Mouse (Mus musculus): ENCODE data around the gene Hnrnpk. TPM values are rescaled to one million over a fixed set of nuclear protein-coding genes. Genes with fewer than 3 reads are reported as not detected.
A peak's percentile ranks its signal among the peaks of the same experiment; 100 is the strongest.

The Hnrnpk gene
- polyA plus RNA-seq, 1 experiment from 2014 or later: 681 TPM

DNA sequence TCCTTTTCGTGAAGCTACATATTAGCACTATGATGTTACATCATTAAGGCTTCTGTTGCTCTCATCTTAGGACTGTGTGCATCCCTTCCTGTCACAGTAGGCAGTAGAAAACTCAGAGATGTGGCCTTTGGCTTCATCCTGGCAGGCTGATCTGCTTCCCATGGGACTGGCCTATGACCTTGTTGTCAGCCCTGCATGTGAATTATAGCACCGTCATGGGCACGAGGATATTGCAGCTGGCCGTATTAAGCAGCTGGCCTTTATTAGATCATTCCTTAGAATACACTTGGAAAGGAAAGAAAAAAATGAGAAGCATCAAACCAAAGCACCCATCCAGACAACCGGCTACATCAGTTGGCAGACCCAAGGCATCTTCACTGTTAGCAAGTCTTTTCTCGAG lies 12.2 kb upstream of the Hnrnpk start:
- no peaks in the 10 kb centered on the region for H3K4me1 ChIP-seq (ENCODE audit: insufficient read depth, low read depth, low read length)
- no peak overlapping the region for H3K4me3 ChIP-seq (ENCODE audit: low read depth, low read length)
- TF ChIP-seq CTCF (IDR thresholded peaks at IDR 0.05) (no peak), EP300 (IDR thresholded peaks at IDR 0.05) (no peak)
- H3K27me3 ChIP-seq (replicated peaks; ENCODE audit: insufficient read depth, low read length): no peaks in the 10 kb centered on the region
- ATAC-seq: no peak
- H3K4me2 ChIP-seq (replicated peaks; ENCODE audit: low read depth, low read length): no peak overlapping the region
- H3K9ac ChIP-seq (replicated peaks; ENCODE audit: low read depth): no peak overlapping the region
- H3K27ac ChIP-seq (ENCODE audit: low read length): no peak overlapping the region
- DNase-seq (ENCODE audit: low spot score): no peak
- no peaks in the 10 kb centered on the region for H3K36me3 ChIP-seq (ENCODE audit: insufficient read depth, low read length)
- no peaks in the 10 kb centered on the region for H3K9me3 ChIP-seq (ENCODE audit: low read length)
- 76% methylated on average over 6 of the region's 6 CpGs for WGBS

DNA sequence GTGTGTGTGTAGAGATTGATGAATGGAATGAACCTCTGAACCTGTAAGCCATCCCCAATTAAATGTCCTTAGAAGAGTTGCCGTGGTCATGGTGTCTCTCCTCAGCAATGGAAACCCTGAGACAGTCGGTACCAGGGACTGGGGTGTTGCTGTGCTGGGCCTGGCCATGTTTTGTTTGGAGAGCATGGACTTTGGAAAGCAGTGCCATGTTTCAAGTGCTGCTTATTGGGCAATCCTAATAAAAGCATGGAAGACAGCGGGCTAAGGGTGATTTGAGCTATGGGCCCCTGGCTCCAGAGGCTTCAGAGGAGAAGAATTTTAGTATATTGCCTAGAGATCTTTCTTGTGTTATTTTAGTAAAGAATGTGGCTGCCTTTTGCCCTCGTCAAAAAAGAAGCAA lies 7.9 kb upstream of the Hnrnpk start:
- no peak for TF ChIP-seq EP300 (IDR thresholded peaks at IDR 0.05)
- no peak for TF ChIP-seq CTCF (IDR thresholded peaks at IDR 0.05)

DNA sequence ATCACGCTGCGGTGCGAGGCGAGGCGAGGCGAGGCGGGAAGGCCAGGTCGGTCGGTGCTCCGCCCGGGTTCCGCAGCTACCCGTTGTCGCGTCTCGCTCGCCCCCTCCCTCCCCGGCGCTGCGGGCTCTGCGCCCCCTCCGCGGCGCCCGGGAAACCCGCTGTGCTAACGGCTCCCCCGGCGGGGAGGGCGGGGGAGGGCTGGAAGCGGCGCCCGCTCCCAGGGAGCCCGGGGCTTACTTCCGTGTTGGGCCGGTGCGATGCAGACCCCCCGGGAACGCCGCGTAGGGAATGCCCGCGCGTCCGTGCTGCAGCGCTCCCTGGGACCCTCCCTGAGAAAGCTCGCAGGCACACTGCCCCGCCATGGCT lies 416 bp downstream of the Hnrnpk start:
- WGBS: 1% methylated on average over 36 of the region's 48 CpGs
- Histone ChIP-seq H3K4me1 (ENCODE audit: insufficient read depth, low read depth, low read length) (no peaks in the 10 kb centered on the region), H3K36me3 (ENCODE audit: insufficient read depth, low read length) (peaks cover 3% of the 10 kb centered on the region), H3K27ac (ENCODE audit: low read length) (peak overlapping the region; percentile 99), H3K9me3 (ENCODE audit: low read length) (no peaks in the 10 kb centered on the region), H3K9ac (replicated peaks; ENCODE audit: low read depth) (peak overlapping the region; percentile 99), H3K4me3 (ENCODE audit: low read depth, low read length) (peak overlapping the region; percentile 100), H3K4me2 (replicated peaks; ENCODE audit: low read depth, low read length) (peak overlapping the region; percentile 51), H3K27me3 (replicated peaks; ENCODE audit: insufficient read depth, low read length) (no peaks in the 10 kb centered on the region)
- DNase-seq (ENCODE audit: low spot score) (no peak), ATAC-seq (peak; percentile 74)
- TF ChIP-seq CTCF (IDR thresholded peaks at IDR 0.05) (no peak), EP300 (IDR thresholded peaks at IDR 0.05) (no peak)

More for the DNA sequence above, 7.9 kb upstream of the Hnrnpk start:
- no peak overlapping the region for H3K4me3 ChIP-seq (ENCODE audit: low read depth, low read length)
- WGBS: 87% methylated on average over 4 of the region's 4 CpGs
- no peak overlapping the region for H3K27ac ChIP-seq (ENCODE audit: low read length)
- H3K9ac ChIP-seq (replicated peaks; ENCODE audit: low read depth): no peak overlapping the region
- H3K36me3 ChIP-seq (ENCODE audit: insufficient read depth, low read length): no peaks in the 10 kb centered on the region
- DNase-seq (ENCODE audit: low spot score) (no peak), ATAC-seq (no peak)
- no peaks in the 10 kb centered on the region for H3K9me3 ChIP-seq (ENCODE audit: low read length)
- no peaks in the 10 kb centered on the region for H3K4me1 ChIP-seq (ENCODE audit: insufficient read depth, low read depth, low read length)
- H3K4me2 ChIP-seq (replicated peaks; ENCODE audit: low read depth, low read length): no peak overlapping the region
- H3K27me3 ChIP-seq (replicated peaks; ENCODE audit: insufficient read depth, low read length): no peaks in the 10 kb centered on the region

DNA sequence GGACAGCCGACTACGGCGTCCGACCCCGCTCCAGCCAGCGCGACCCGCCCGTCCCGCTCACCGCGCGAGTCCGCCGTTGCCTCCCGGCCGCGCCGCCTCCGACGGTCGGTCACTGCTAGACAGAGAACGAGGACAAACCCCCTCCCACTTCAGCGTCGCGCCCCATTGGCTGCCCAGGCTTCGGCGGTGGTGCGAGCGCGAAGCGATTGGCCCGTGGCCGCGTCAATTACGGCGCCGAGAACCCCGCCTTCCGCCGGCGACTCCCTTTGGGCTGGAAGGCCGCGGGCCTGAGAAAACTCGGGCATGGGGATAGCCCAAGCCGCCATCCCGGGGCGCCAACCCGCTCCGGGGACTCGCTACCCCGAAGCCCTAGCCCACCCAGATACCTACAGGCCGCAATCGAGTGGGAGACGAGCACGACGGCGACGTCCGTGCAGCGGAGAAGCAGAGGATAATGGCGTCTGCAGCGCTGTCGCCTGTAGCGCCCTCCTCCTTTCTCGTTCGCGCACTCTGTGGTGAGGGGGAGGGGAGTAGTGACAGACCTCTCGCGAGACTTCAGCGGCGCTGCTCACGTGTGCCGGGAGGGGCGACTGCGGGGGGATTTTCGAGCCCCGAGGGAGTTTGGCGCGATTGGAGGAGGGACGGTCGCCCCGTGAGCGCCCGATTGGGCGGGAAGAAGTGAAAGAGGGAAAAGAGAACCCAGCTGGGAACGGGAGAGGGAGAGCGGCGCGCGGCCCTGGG lies 970 bp downstream of the Hnrnpk start, which contains the start of gene Rmi1:
Rmi1 (plus strand) TSS at position 246 of the 741 bp plus-strand sequence.
- TF ChIP-seq EP300 (IDR thresholded peaks at IDR 0.05) (peak; percentile 75), CTCF (IDR thresholded peaks at IDR 0.05) (peak; percentile 49)
- H3K27me3 ChIP-seq (replicated peaks; ENCODE audit: insufficient read depth, low read length): no peaks in the 10 kb centered on the region
- 1% methylated on average over 77 of the region's 91 CpGs for WGBS

DNA sequence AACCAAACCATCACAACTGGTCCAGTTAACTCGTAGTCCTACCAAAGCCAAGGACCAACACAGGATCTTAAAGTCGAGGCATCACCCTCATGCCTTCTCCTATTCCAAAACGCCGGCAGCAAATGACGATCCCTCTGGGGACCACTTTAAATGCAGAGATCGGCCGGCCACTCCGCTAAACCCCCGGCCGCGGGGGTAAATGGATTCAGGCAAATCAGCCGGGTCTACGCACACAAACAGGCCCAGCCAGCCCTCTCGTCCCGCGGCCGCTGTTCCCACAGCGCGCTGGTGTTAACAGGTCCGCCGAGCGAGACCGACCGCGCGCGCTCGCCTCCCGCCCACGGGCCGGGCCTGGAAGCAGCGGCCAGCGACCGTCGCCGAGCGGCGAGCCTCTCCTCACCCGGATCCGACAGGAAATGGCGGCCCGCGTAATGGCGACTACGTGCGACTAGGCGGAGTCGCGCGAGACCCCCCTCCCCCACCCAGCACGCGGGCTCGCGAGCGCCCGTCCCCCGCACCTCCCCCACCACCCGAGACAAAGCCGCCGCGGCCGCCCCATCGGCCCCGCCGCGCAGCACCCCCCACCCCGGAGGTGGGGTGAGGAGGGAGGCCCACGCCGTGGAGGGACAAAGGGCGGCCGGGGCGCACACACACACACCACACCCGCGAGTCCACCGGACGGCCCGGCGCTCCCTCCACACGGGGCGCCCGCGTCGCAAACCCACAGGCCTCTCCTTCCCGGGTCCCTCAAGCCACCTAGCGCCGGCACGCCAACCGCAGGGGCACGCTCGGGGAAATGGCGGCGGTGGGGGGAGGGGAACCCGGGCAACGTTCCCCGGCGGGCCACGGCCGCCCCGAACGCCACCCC lies 1.8 kb downstream of the Hnrnpk start:
- H3K4me1 ChIP-seq (ENCODE audit: insufficient read depth, low read depth, low read length): no peaks in the 10 kb centered on the region
- peak overlapping the region; percentile 70 for H3K4me2 ChIP-seq (replicated peaks; ENCODE audit: low read depth, low read length)
- H3K27ac ChIP-seq (ENCODE audit: low read length): peak overlapping the region; percentile 99
- WGBS: under 1% methylated on average over 69 of the region's 100 CpGs
- TF ChIP-seq EP300 (IDR thresholded peaks at IDR 0.05) (no peak), CTCF (IDR thresholded peaks at IDR 0.05) (peak; percentile 46)
- peak overlapping the region; percentile 100 for H3K4me3 ChIP-seq (ENCODE audit: low read depth, low read length)
- peak overlapping the region; percentile 99 for H3K9ac ChIP-seq (replicated peaks; ENCODE audit: low read depth)
- no peaks in the 10 kb centered on the region for H3K27me3 ChIP-seq (replicated peaks; ENCODE audit: insufficient read depth, low read length)
- peaks cover 11% of the 10 kb centered on the region for H3K36me3 ChIP-seq (ENCODE audit: insufficient read depth, low read length)
- peak; percentile 39 for ATAC-seq
- H3K9me3 ChIP-seq (ENCODE audit: low read length): no peaks in the 10 kb centered on the region
- DNase-seq (ENCODE audit: low spot score): peak; percentile 85

More for the DNA sequence above, 970 bp downstream of the Hnrnpk start, which contains the start of gene Rmi1:
- Histone ChIP-seq H3K27ac (ENCODE audit: low read length) (peak within 1 kb of the TSS; percentile 99), H3K4me3 (ENCODE audit: low read depth, low read length) (peak within 1 kb of the TSS; percentile 100), H3K9ac (replicated peaks; ENCODE audit: low read depth) (peak within 1 kb of the TSS; percentile 99), H3K4me2 (replicated peaks; ENCODE audit: low read depth, low read length) (peak within 1 kb of the TSS; percentile 70), H3K4me1 (ENCODE audit: insufficient read depth, low read depth, low read length) (no peaks in the 10 kb centered on the region), H3K36me3 (ENCODE audit: insufficient read depth, low read length) (peaks cover 9% of the 10 kb centered on the region), H3K9me3 (ENCODE audit: low read length) (no peaks in the 10 kb centered on the region)
- DNase-seq (ENCODE audit: low spot score) (peak; percentile 99), ATAC-seq (peak; percentile 93)

DNA sequence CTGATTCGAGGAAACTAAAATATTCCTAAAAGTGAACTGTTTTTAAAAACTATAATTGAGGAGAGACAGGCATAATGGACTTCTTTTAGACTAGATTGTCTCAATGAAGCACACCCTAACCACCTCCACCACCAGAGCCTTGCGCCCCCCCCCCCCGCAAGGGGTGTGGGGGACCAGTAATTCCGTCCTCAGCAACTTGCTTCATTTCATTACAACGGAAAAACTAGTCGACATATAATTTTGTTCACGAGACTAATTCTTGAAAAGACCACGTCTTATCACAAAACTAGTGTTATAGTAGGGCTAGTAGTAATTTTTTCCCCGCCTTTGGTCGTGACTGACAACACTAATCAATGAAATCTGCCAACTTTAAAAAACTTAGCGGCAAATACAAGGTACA lies 2.6 kb downstream of the Hnrnpk start:
- peaks cover 17% of the 10 kb centered on the region for H3K36me3 ChIP-seq (ENCODE audit: insufficient read depth, low read length)
- H3K9ac ChIP-seq (replicated peaks; ENCODE audit: low read depth): peak overlapping the region; percentile 99
- peak overlapping the region; percentile 100 for H3K4me3 ChIP-seq (ENCODE audit: low read depth, low read length)
- peak overlapping the region; percentile 70 for H3K4me2 ChIP-seq (replicated peaks; ENCODE audit: low read depth, low read length)
- WGBS: 0% methylated on average over 11 of the region's 11 CpGs
- DNase-seq (ENCODE audit: low spot score) (no peak), ATAC-seq (no peak)
- TF ChIP-seq CTCF (IDR thresholded peaks at IDR 0.05) (no peak), EP300 (IDR thresholded peaks at IDR 0.05) (no peak)
- H3K27ac ChIP-seq (ENCODE audit: low read length): 0 out of 2 replicates have a peak overlapping the region, but pooled peaks have one; percentile 99
- H3K9me3 ChIP-seq (ENCODE audit: low read length): no peaks in the 10 kb centered on the region
- H3K4me1 ChIP-seq (ENCODE audit: insufficient read depth, low read depth, low read length): no peaks in the 10 kb centered on the region
- H3K27me3 ChIP-seq (replicated peaks; ENCODE audit: insufficient read depth, low read length): no peaks in the 10 kb centered on the region

All from lung, postnatal 0 days (tissue).